Mouse (Mus musculus) lung, postnatal 36 days (tissue): ENCODE results near the gene Zfp764.
"Not testable (repeated sequence)": the region's sequence is repeated elsewhere in the genome, so short reads cannot be mapped to it uniquely, and the experiment has no call there.

Experiments
- DNase-seq: peaks from one replicate; pipeline ENCODE4 v3.0.0; 2022; ENCODE audit warnings: mixed read lengths

Zfp764 gene

DNA sequence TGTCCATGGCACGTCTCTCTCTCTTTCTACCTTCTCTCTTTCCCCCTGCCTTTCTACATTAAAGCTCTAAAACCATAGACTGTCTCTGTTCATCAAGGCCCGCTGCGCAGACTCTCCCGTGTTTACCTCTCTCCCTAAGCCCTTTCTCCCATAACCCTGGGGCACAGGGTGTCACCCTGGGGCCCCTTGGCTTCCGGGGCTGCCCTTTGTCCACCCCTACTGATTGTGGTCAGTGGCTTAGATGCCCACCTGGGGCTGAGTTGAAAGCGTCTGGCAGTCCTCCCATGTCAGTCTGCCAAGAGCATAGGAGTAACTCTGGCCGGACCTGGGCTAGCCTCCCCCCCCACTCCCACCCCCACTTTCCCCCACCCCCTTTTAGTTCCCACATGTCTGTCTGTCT, 16.3 kb downstream of the Zfp764 start:
- no peak for DNase-seq

DNA sequence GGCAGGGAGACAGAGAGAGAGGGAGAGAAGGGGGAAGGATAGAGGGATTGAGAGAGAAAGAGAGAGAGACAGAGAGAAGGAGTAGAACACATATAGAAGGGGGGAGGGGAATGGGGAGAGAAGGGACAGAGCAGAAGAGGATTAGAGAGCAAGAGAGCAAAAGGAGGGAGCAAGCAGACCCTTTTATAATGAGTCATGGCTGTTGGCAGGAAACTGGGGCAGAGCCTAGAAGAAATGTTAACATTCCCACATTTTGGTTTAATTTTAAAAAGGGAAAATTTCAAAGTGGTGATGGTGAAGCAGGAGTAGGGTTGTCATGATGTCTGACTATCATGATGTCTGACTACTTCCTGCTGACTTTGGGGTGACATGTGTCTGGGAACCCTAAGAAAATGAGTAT, 18.4 kb downstream of the Zfp764 start:
- not testable (repeated sequence) for DNase-seq

DNA sequence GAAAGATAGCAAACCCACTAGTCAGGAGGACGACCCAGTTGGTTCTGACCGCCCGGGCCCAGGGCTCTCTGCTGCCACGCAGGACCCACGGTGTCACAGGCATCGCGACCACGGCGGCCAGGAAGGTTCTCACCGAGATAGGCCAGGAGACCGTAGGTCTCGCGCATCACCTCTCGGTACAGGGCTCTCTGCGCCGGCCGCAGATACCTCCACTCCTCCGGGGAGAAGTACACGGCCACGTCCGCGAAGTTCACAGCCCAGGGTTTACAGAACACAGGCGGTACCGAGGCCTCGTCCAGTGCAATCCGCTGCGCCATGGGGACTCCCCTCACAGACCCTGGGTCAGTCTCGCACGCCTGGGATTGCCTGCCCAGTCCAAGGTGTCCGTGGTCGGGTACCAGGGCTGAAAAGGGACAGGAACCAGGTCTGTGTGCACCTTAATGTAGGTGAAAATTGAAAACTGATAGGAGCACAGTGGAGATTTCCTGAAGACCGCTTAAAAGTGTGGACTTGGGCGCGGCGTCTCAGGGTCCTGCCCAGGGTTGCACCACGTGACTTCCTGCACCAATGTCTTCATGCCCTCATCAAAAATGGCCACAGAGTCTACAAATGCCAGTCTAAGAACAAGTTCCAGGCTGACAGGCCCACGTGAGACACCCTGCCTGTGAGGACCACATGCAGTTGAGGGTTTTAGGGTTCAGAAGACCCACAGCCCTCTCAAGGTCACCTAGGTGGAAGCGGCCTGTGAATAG, 19.8 kb downstream of the Zfp764 start, which contains the start of gene 9130019O22Rik:
9130019O22Rik (minus strand) TSS at position 526 of the 752 bp plus-strand sequence.
- peak; percentile 99 for DNase-seq

DNA sequence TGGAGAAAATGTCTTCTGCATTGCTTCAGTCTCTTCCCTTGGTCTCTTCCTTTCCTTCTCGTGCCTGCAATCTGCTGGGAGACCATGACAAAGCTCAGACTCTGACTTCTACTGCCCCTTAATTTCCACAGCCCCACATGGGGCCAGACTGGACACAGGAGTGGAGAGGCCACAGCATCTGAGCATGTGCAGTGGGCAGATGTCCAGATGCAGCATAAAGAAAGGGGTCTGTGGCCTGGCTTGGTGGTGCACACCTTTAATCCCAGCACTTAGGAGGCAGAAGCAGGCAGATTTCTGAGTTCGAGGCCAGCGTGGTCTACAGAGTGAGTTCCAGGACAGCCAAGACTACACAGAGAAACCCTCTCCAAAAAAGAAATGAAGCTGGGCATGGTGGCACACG, 21.1 kb downstream of the Zfp764 start:
- DNase-seq: not testable (repeated sequence)

DNA sequence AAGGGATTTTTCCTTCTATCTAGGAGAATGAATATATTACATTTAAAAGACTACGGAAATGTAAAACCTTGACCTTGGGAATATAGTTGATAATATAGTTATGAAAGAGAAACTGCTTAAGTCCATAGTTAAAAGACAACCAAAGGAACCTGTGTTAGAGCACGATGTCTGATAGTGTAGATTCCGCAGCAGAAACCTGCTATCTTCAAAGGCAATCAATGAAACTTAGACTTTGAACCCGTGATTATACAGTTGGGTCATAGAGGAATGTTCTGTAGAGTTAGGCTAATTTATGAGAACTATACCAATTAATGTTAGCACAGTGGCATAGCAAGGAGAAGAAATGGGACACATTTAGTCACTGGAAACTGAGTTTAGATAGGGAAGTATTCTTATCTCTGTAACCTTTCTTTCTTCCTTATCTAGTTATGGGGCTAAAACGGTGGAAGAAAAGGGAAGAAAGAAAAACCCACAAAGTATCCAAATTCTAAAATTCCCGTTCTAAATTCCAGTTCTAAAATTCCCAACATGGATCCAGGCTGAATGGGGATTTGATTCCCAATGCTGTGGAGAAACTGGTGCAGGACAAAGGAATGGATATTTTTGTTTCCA, 28.2 kb downstream of the Zfp764 start:
- no peak for DNase-seq

DNA sequence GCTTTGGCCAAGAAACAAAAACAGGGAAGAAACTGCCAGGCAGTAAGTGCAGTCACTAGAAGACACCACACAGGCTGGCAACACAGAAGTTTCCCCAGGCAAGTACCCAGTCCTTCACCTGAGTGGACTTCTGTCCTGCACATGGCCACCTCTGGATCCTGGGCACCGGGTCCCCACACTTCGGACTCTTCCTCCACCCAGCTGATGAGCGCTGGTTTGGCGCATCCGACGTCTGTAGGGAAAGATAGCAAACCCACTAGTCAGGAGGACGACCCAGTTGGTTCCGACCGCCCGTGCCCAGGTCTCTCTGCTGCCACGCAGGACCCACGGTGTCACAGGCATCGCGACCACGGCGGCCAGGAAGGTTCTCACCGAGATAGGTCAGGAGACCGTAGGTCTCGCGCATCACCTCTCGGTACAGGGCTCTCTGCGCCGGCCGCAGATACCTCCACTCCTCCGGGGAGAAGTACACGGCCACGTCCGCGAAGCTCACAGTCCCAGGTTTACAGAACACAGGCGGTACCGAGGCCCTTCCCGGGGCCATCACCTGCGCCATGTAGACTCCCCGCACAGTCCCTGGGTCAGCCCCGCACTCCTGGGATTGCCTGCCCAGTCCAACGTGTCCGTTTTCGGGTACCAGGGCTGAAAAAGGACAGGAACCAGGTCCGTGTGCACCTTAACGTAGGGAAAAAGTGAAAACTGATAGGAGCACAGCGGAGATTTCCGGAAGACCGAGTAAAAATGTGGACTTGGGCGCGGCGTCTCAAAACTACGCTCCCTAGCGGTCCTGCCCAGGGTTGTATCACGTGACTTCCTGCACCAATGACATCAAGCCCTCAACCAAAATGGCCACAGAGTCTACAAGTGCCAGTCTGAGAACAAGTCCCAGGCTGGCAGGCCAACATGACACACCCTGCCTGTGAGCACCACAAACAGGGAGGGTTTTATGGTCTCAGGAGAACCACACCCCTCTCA, 31.1 kb downstream of the Zfp764 start, which contains the start of gene Zfp747:
Zfp747 (minus strand) TSS at position 780 of the 975 bp plus-strand sequence.
- peak; percentile 99 for DNase-seq

DNA sequence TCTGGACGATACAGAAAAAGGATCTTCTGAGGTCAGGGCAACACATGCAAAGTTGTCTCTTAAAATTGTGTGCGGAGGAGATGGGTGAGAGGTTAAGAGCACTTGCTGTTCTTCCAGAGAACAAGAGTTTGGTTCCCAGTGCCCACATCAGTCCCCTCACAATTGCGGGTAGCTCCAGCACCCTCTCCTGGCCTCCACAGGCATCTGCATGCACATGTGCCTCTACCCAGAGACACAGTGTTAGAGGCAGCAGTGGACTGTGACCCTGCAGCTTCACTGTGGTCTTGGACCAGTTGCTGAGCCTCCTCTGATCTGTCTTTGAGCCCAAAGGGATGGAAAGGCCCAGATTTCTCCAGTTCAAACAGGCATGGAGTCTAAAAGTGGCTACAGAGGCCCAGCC, 34.8 kb downstream of the Zfp764 start:
- not testable (repeated sequence) for DNase-seq

DNA sequence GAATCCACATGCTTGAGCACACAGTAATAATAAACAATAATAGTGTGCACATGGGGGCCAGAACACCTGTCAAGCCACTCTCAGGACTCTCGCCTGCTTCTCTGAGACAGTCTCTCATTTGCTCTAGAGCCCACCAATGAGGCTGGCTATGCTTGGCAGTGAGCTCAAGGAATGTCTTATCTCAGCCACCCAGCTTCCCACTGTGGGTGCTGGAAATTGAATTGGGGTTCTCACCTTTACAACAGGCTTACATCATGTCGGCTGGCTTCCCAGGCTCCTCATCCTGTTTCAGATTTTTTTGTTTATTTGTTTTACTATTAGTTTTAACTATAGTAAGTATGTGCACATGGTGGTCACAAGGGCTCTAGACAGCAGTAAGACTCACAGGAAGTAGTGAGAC, 35.4 kb downstream of the Zfp764 start:
- no peak for DNase-seq

DNA sequence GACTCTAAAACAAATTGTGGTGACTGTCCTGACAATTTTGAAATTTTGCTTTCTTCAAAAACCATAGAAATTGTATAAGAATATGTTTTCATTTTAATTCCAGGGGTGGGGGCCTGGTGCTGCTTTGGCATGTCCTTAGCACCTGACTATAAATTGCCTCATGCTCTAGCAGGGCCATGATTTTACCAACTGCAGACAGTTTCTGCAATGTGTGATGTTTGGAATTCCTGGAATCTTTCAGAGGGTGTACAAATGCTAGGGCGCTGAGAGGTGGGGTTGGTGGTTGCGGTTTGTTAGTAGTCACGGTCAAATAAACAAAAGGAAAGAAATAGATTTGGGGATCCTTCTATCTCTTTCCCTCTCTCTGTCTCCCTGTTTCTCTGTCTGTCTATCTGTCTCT, 40.4 kb downstream of the Zfp764 start:
- DNase-seq: no peak

DNA sequence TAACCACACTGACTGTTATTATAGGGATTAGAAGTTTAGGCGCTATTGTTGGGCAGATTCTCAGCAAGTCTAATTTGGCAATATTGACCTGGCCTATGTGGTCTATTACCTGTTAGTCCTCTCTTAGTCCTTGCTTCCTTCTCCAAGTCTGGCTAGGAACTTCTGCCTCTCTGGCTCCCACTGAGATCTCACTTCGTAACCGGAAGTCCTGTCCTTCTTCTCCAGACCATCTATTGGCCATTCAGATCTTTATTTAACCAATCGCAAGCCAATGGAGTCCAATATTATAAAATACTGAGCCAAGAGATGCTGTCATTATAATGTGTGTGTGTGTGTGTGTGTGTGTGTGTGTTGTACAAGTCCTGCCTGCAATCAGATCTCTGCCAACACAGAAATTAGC, 42.5 kb downstream of the Zfp764 start:
- peak; percentile 29 for DNase-seq

DNA sequence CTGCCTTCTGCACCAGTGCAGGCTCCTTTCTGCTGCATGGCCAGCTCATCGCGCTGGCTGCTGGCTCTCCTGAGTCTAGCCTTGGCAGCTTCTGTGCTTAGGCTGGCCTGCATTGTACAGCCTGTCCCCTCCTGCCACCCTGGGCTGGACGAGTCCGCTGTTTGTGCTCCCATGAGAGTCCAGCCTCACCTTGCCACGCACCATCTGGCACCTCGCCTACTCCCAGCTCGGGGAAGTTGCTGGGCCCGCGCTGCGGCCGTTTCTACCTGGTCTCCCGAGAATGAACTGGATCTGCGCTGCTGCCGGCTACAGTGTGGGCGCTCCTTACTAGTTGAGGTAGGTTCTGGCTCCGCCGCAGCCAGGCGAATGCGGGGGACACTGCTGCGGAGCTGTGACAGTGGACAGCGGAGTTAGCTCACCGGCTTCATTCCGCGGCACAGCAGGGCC, 43.1 kb downstream of the Zfp764 start:
- peak; percentile 38 for DNase-seq

DNA sequence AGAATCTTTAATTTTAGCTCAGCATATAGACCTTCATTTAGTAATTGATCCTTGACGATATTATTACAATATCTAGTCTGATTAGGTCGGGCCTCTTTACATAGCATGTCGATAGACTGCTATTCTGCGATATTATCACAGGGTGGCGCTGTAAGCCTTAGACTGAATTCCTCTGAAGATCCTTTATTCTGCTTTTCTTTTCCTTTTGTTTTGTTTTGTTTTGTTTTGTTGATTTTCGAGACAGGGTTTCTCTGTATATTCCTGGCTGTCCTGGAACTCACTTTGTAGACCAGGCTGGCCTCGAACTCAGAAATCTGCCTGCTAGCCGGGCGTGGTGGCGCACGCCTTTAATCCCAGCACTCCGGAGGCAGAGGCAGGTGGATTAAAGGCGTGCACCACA, 44.2 kb downstream of the Zfp764 start:
- peak; percentile 69 for DNase-seq

DNA sequence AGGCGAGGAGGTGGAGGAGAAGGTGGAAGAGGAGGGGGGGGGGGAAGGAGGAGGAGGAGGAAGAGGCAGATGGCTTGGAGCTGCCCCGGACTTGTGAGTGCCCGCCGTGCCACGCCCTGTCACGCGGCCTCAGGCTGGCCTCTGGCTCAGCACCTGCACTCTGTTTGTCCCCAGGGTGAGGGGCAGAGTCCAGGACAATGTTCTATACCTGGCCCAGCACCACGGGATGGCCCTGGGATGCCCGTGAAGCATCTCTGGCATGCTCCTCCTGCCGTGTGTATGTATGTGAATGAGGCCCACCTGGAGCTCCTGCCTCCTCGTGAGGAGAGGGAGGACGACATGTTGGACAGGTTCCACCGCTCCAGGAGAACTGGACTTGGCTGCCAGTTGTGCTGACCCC, 45.2 kb downstream of the Zfp764 start:
- DNase-seq: no peak

DNA sequence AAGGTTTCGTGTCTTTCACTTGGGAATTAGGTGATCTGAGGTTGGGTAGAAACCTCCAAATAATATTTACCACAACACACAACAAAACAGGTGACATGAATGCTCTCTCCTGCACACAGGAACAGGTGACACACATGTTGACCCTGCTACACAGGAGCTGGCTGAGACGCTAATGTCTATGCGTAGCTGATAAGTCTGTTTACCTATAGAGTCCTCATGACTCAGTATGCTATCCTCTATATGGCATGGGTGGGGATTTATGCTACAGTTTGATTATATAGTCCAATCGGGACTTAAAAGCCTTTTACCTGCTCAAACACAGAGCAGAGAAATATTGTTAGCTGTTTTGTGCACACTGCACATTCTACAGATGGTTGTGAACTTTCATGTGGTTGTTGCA, 46.4 kb downstream of the Zfp764 start:
- DNase-seq: no peak

DNA sequence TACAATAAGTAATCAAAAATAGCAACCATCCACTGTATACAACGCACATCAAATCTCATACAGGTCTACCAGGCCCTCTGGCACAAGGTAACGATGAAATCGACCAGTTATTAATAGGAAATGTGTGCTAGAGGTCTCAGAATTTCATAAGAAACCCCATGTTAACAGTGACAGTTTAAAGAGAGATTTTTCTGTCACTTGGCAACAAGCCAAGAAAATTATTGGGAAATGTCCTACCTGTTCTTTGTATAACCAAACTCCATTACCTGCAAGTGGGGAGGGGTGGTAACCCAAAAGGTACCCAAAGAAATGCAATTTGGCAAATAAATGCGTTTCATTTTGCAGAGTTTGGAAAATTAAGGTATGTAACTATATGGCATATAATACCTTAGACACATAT, 48.1 kb downstream of the Zfp764 start:
- no peak for DNase-seq

DNA sequence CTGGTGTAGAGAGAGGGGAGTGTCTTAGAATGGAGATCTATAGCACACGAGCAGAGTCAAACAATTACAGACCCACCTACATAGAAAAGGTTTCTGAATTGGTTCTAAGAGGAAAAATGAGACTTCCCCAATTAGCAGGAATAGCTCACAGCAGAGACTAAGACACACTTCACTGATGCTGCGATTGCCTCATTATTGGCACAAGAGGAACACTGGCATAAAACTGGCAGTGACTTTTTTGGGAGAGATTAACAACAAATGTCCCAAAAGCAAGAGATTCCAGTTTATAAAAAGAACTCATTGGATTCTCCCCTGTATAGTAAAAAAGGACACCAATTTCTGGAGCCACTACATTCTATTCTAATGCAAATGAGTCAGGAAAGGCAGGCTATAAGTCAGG, 48.8 kb downstream of the Zfp764 start:
- DNase-seq: no peak

DNA sequence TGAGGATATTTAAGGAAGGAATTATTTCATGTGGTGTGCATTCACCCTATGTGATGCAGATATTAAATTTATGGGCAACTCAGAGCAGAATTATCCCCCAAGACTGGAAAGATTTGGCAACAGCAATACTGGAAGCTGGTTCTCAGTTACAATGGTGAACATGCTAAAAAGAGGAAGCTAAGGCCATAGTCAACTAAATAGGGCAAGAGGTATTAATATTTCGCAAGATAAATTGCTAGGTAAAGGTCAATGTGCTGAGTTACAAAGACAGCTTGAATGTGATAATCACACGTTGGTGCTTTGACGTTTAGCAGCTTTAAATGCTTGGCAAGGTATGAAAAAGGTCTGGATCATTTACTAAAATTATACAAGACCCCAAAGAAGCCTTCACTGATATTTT, 50.8 kb downstream of the Zfp764 start:
- no peak for DNase-seq
